Mouse (Mus musculus): ENCODE results near the gene Scamp5.

- TF ChIP-seq ZC3H11A (IDR thresholded peaks at IDR 0.05; ENCODE audit: borderline replicate concordance, low read depth, low read length): no peak
- no peak for TF ChIP-seq HCFC1 (IDR thresholded peaks at IDR 0.05; ENCODE audit: borderline replicate concordance, insufficient read depth, low read length)
- no peak for TF ChIP-seq ZNF384 (IDR thresholded peaks at IDR 0.05; ENCODE audit: low read depth, low read length)
These were observed 46.7 kb downstream of the Scamp5 start for GRCm38 (mm10) chr9:57421121-57421571.
